ENCODE assay signal across 12 mouse cellular contexts in genomic region chr6:101293036-101293572, GRCm38 (mm10).
A peak's percentile ranks its signal among the peaks of the same experiment; 100 is the strongest.
DNase-seq lines count a peak whose midpoint lies in the region; ATAC-seq and TF ChIP-seq lines count a peak whose summit lies in the region.
"Had no signal": no experiment of that assay in that cellular context is flagged by ENCODE, and none has a peak within 500 bp of the region (broad histone marks: within the 10 kb centered on the region; RNA-seq: fewer than 3 reads in every experiment).

No protein-coding gene starts in this region.

- H3K27ac ChIP-seq in heart, embryonic 10.5 days, result peak overlapping the region; percentile 44; the same call in 1 of the 2 replicates
- no peak overlapping the region for H3K27ac ChIP-seq in heart, embryonic 11.5 days (ENCODE audit: low read depth, low read length)
- H3K27ac ChIP-seq in embryonic facial prominence, embryonic 12.5 days, result peak overlapping the region; percentile 55; the same call in 1 of the 2 replicates
- H3K27ac ChIP-seq in limb, embryonic 10.5 days, result peak overlapping the region; percentile 80
- H3K27ac ChIP-seq in thymus, adult 2 months (ENCODE audit: control insufficient read depth, insufficient read depth, low read length), result no peak overlapping the region

- ATAC-seq in heart, embryonic 11.5 days (replicated peaks; ENCODE audit: insufficient number of reproducible peaks, low FRiP score, low TSS enrichment), result no peak
- 0 out of 2 replicates have a peak, but pooled peaks have one; percentile 31 for ATAC-seq in embryonic facial prominence, embryonic 12.5 days (ENCODE audit: insufficient number of reproducible peaks, insufficient read depth, low FRiP score, low TSS enrichment)

- H3K9me3 ChIP-seq in heart, embryonic 10.5 days, result no peaks in the 10 kb centered on the region
- H3K9me3 ChIP-seq in heart, embryonic 11.5 days (replicated peaks; ENCODE audit: control insufficient read depth, low read length), result no peaks in the 10 kb centered on the region
- no peaks in the 10 kb centered on the region for H3K9me3 ChIP-seq in embryonic facial prominence, embryonic 12.5 days
- no peaks in the 10 kb centered on the region for H3K9me3 ChIP-seq in limb, embryonic 10.5 days (replicated peaks)

- H3K4me1 ChIP-seq in heart, embryonic 10.5 days, result peaks cover 57% of the 10 kb centered on the region
- H3K4me1 ChIP-seq in heart, embryonic 11.5 days (ENCODE audit: control insufficient read depth, insufficient read depth, low read length), result peaks cover 25% of the 10 kb centered on the region
- H3K4me1 ChIP-seq in embryonic facial prominence, embryonic 12.5 days, result peaks cover 75% of the 10 kb centered on the region
- peaks cover 96% of the 10 kb centered on the region for H3K4me1 ChIP-seq in limb, embryonic 10.5 days
- H3K4me1 ChIP-seq in thymus, adult 2 months (replicated peaks; ENCODE audit: control insufficient read depth, insufficient read depth, low read length), result no peaks in the 10 kb centered on the region

- 64% methylated on average over 12 of the region's 12 CpGs for WGBS in heart, embryonic 10.5 days
- 61% methylated on average over 12 of the region's 12 CpGs for WGBS in heart, embryonic 11.5 days (ENCODE audit: insufficient replicate concordance)
- WGBS in embryonic facial prominence, embryonic 12.5 days, result 39% methylated on average over 12 of the region's 12 CpGs
- 54% methylated on average over 12 of the region's 12 CpGs for WGBS in limb, embryonic 10.5 days
- 81% methylated on average over 12 of the region's 12 CpGs for WGBS in thymus, adult 2 months

- H3K4me3 ChIP-seq in heart, embryonic 10.5 days, result no peak overlapping the region
- no peak overlapping the region for H3K4me3 ChIP-seq in heart, embryonic 11.5 days (ENCODE audit: low read depth, low read length)
- no peak overlapping the region for H3K4me3 ChIP-seq in embryonic facial prominence, embryonic 12.5 days
- H3K4me3 ChIP-seq in limb, embryonic 10.5 days, result no peak overlapping the region
- H3K4me3 ChIP-seq in thymus, adult 2 months (ENCODE audit: control insufficient read depth, insufficient read depth, low read length), result no peak overlapping the region
- H3K4me3 ChIP-seq: myocyte had no signal

- no peak overlapping the region for H3K9ac ChIP-seq in heart, embryonic 11.5 days (ENCODE audit: low read depth, low read length)
- no peak overlapping the region for H3K9ac ChIP-seq in embryonic facial prominence, embryonic 12.5 days

- DNase-seq in heart, embryonic 10.5 days (ENCODE audit: low spot score), result no peak
- peak; percentile 36 for DNase-seq in ES-CJ7 (ENCODE audit: low read depth, low spot score)
- DNase-seq in limb, embryonic 10.5 days (ENCODE audit: low spot score), result peak; percentile 63
- DNase-seq in thymus, adult 2 months, result no peak
- DNase-seq in spleen, postnatal 4 days (ENCODE audit: low spot score in 2 of 2), result no peak
- no peak for DNase-seq in adrenal gland, postnatal 36 days
- DNase-seq: heart, postnatal 10 days; left cerebral cortex, postnatal 4 days; lung, postnatal 36 days had no signal

- H3K4me2 ChIP-seq in heart, embryonic 11.5 days, result no peak overlapping the region
- H3K4me2 ChIP-seq in embryonic facial prominence, embryonic 12.5 days (replicated peaks), result no peak overlapping the region

- no peaks in the 10 kb centered on the region for H3K36me3 ChIP-seq in heart, embryonic 10.5 days
- no peaks in the 10 kb centered on the region for H3K36me3 ChIP-seq in heart, embryonic 11.5 days (ENCODE audit: control insufficient read depth, insufficient read depth, low read length)
- no peaks in the 10 kb centered on the region for H3K36me3 ChIP-seq in embryonic facial prominence, embryonic 12.5 days
- H3K36me3 ChIP-seq in limb, embryonic 10.5 days, result no peaks in the 10 kb centered on the region
- no peaks in the 10 kb centered on the region for H3K36me3 ChIP-seq in thymus, adult 2 months (ENCODE audit: control insufficient read depth, insufficient read depth, low read length)

- no peaks in the 10 kb centered on the region for H3K27me3 ChIP-seq in heart, embryonic 10.5 days (ENCODE audit: insufficient read depth, poor library complexity, severe bottlenecking)
- H3K27me3 ChIP-seq in heart, embryonic 11.5 days (ENCODE audit: control insufficient read depth, insufficient read depth, low read length), result no peaks in the 10 kb centered on the region
- H3K27me3 ChIP-seq in embryonic facial prominence, embryonic 12.5 days, result no peaks in the 10 kb centered on the region
- no peaks in the 10 kb centered on the region for H3K27me3 ChIP-seq in limb, embryonic 10.5 days (ENCODE audit: low read depth, poor library complexity, severe bottlenecking)
- no peaks in the 10 kb centered on the region for H3K27me3 ChIP-seq in thymus, adult 2 months (ENCODE audit: control insufficient read depth, insufficient read depth, low read length)

- no peak for TF ChIP-seq CTCF in thymus, adult 2 months (IDR thresholded peaks at IDR 0.05; ENCODE audit: borderline replicate concordance, control insufficient read depth, extremely low read depth, insufficient read depth, low read length, poor library complexity)

- no peak for TF ChIP-seq POLR2A in thymus, adult 2 months (IDR thresholded peaks at IDR 0.05; ENCODE audit: control insufficient read depth, extremely low read depth, insufficient read depth, low read length, poor library complexity)

Comparison
In these comparisons a context has a peak if more than half of its experiments do, and no peak if none do; other contexts are left out.
1. H3K27ac ChIP-seq: peak in heart, embryonic 10.5 days (single experiment), embryonic facial prominence, embryonic 12.5 days (single experiment) and limb, embryonic 10.5 days (single experiment); none in heart, embryonic 11.5 days (single experiment) and thymus, adult 2 months (single experiment).
2. DNase-seq: peak in ES-CJ7 (single experiment) and limb, embryonic 10.5 days (single experiment); none in heart, embryonic 10.5 days (single experiment), thymus, adult 2 months (single experiment), spleen, postnatal 4 days (0 of 2) and adrenal gland, postnatal 36 days (0 of 2).